Mouse (Mus musculus): ENCODE data around the gene Zdhhc12.

Gene Zdhhc12

DNA sequence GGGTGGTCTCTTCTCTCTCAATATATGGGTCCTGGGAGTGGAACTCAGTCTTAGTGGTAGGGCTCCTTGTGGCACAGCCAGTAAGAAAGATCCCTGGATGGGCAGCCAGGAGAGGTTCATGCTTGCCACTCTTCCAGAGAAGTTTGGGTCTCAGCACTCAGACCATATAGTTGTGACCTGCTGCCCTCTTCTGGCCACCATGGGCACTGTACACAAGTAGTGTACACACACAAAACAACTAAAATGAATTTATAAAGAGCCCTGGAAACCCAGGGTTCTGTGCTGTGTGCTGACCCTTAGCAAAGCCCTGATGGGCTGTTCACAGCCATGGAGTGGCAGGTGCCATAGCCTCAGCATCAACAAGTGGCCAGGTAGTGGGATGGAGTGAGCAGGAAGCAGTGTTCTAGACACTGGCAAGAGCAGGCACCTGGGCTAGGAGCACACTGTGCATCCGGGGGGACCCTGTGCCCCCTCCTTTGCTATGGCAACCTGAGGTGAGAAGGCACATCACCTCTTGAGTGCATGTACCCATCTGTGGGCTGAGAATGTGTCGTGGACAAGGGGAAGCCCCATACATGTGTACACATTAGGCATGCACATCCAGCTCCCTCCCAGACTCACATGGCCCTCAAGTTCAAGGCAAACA lies 2.6 kb upstream of the Zdhhc12 start:
- DNase-seq, result peak; percentile 91

DNA sequence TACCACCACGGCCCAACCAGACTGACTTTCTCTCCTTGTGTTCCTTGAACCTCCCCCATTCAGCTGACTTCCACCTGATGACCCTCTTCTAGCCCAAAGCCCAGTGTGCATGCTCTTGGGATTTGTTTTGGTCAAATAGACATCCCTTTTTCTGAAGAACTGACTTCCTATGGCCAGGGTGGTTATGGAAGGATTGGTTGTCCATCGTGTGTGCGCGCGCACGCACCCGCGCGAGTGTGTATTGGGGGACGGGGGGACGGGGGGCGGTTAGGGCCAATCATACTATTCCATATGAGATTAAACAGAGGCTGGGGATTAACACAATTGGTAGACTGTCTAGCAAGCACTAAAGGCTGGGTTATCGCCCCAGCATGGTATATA lies 750 bp upstream of the Zdhhc12 start:
- no peak for DNase-seq

DNA sequence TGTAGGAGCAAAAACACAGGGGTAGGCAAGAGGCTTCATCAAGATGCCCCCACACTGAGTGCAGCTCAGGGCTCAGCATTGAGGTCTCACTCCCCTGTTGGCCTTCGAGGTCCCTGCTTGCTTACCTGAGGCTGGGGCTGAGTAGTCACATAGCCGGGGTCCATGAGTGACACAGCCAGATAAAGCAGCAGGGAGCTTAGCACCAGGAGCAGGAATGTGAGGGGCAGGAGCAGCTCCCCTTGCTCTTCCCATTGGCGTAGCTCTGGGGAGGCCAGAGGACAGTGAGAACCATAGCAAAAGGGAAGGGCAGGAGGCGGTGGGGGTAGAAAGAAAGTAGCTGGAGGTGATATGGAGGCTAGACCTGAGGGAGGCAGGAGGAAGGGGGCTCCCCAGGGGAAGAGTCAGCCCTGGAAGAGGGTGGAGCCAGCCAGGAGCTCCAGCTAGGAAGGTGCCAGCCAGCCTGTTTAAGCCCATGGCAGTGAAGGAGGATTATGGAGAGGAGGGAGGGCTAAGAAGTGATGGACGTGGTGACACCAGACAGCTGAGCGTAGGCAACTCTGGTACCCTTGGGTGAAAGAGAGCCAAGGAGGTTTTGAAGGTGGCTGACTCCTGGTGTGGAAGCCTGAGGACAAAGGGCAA lies 1.0 kb downstream of the Zdhhc12 start:
- peak; percentile 93 for DNase-seq

DNA sequence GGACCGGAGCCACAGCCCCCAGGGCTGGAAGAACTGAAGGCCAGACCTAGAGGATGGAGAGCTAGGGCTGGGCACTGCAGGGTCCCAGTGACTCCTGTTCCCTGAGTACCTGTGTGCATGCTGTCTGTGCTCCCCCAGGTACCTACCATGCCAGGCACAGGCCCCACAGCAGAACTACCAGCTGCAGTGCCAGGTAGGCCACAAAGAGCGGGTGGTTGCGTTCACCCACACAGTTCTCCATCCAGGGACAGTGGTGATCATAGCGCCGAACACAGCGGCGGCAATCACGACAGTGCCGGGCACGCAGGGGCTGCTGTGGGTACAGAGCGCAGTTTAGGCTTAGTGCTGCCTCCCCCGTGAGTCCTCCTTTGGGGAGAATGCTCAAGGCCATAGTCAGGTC lies 1.9 kb downstream of the Zdhhc12 start:
- peak; percentile 92 for DNase-seq

DNA sequence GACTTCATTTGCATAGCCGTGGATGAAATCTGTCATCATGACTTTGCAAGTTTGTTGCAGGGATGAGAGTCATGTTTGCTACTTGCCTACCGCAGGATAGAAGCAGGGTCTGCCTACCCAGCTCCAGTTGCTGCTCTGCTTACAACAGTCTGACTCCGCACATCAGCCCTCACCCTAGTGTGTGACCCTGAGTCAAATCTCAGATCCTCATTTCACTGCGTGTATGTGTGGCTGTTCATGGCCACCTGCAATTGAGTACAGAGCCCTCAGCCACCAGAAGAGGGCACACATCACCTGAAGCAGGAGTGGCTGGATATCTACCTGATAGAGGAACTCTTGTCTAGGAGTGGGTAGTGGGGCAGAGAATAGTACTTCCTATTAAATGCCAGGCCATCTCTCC lies 6.1 kb downstream of the Zdhhc12 start:
- DNase-seq, result no peak

DNA sequence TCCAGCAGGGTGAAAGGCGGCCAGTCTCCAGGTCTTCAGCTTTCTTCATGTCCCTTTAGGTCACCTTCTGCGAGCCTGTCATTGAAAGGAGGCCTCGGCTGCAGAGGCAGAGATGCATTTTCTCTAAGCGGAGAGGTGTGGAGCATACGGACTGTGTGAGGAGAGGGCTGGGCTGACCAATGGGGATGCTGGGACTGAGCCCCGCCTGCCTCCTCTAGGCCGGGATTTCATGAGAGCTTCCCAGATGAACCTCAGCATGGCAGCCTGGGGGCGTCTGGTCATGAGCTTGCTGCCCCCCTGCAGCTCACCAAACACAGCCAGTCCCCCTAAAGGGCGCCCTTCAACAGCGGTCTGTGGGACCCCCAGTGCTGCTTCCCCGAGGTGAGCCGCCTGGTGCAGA lies 8.8 kb downstream of the Zdhhc12 start:
- no peak for DNase-seq

DNA sequence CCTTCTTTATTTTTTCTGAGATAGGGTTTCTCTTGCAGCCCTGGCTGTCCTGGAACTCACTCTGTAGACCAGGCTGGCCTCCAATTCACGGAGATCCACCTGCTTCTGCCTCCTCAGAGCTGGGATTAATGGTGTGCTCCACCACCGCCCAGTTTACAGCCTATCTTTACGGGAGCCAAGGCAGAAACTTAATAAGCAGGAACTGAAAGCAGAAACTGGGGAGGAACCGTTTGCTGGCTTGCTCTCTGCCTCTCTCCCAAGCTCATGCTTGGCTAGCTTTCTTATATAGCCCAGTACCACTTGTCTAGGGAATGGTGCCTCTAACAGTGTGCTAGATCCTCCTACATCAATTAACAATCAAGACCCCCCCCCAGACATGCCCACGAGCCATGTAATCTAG lies 9.3 kb downstream of the Zdhhc12 start:
- peak; percentile 90 for DNase-seq

DNA sequence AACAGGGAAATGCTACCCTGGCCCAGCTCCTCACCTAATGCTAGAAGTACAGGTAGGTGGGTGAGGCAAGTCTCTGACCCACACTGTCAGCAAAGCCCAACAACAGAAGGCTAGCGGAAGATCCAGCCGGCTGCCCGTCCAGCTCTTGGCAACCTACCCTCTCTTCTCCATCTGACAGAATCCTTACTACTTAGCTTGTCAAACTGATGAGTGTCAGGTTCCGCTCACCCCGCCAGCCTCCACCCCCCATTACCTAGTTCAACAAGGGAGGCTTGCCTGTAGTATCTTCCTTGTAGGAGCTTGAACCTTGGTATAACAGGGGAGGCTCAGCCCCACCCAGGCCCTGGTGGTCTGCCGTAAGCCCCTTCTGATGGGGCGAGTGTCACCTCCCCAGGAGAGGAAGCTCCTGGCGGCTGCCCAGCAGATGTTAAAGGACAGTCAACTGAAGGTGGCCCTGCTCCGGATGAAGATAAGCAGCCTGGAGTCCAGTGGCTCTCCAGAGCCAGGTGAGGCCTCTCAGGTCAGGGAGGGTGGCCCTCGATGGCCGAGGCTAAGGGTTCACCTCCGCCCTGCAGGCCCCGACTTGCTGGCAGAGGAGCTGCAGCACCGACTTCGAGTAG lies 13.2 kb downstream of the Zdhhc12 start:
- DNase-seq, result peak; percentile 92

DNA sequence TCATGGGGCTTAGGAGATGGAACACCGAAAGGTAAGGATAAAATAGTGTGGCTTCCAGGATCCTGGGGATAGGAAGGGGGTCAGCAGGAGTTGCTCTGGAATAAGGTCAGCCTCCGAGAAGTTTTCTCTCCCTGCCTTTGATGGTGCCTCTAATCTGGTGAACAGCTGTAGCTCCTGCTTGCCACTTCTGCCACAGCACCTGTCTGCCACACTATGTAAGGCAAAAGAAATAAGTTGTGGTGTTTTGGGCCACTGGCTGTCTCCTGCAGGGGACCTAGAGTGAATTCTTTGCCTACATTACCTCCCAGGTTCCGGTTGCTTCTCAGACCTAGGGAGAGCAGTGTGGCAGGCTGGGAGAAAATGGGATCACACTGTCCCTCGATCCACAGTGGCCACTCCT lies 14.7 kb downstream of the Zdhhc12 start:
- DNase-seq, result peak; percentile 90

DNA sequence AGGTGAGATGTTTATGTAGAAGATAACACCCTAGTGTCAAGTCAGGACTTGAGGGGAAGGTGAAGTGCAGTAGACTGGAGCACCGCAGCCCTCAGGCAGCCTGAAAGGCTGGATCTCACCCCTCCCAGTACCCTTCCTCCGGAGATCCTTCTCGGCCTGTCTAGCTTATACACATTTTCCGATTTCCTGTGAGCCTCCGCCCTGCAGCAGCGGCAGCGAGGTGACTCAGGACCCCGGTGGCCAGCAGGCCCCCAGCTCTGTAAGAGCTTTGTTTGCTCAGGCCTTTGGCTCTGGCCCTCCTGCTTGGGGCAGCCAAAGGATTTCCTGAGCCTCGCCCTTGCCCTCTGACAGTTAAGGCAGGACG lies 15.1 kb downstream of the Zdhhc12 start:
- DNase-seq, result peak; percentile 99

DNA sequence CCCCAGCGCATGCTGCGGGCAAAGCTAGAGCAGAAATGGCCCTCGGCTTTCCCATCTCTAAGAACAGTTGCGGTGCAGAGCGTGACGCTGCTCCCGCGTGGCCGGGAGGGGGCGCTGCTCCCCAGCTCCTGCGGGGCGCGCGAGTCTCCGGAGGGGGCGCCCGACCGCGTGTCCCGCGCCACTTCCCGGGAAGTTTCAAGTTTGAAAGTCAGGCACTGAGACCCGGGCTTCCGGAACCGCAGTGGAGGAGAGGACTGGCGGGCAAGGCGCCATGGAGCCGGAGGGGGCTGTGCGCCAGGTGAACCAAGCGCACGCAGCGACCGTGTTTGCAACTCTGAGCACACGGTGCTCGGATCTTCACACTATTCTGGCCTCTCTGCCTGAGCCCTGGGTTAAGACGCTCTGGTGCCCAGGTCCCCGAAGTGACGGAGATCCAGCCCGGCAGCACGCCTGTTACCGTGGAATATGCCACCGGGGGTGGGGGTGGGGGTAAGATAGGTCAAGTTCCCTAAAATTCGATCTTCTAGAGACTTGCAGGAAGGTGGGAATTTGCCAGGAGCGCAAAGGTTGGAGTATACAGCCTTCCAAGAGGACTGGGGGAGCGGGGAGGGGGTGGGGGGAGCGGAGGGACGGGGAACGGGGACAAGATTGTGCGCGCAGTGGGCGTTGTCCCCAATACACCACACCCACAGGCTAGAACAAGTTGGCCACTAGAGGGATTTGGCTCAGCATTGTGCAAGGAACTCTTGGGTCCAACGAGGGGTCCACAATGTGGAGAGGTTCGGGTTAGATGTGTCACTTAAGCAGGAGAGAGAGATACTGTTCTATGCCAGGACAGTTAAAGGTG lies 15.7 kb downstream of the Zdhhc12 start, which contains the start of gene Pkn3:
Pkn3 (plus strand) TSS at position 183 of the 847 bp plus-strand sequence.
- DNase-seq, result peak; percentile 98

DNA sequence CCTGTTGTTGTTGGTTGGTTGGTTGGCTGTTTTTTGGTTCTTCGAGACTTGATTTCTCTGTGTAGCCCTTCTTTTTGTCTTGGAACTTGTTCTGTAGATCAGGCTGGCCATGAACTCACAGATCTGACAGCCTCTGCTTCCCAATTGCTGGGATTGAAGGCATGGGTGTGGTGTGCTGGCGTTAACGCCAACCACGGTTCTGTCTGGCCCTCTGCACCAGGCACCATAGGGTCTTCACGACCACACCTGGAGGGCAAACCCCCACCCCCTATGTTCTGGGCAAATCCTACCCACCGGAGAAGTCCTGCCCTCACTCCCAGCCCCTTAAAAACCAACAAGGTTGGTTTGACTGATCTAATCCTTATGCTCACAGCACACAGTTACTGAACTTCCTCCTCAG lies 16.5 kb downstream of the Zdhhc12 start:
- DNase-seq, result peak; percentile 92

DNA sequence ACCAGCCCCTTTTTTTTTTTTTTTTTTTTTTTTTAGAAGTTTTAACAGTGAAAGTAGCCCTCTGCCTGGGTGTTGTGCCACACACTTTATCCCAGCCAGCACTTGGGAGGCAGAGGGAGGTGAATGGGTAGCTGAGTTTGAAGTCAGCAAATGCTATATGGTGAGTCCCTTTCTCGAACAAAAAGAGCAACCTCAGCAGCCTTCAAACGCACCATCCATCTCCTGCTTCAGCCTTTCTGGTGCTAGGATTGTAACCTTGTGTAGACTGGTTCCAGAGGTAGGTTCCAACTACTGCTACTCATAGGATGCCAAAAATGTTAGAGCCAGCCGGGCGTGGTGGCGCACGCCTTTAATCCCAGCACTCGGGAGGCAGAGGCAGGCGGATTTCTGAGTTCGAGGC lies 17.0 kb downstream of the Zdhhc12 start:
- no peak for DNase-seq

DNA sequence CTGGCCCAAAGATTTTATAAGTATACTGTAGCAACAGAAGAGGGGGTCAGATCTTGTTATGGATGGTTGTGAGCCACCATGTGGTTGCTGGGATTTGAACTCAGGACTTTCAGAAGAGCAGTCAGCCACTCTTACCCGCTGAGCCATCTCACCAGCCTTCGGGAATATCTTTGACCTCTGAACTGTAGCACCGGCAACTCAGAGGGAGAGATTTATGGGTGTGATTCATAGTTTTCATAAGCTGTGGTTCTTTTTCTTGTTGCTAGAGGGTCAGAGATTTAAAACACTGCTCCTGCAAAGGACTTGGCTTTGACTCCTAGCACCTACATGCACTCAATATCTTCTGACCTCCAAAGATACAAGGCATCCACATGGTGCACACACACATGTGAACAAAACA lies 17.8 kb downstream of the Zdhhc12 start:
- DNase-seq, result no peak

DNA sequence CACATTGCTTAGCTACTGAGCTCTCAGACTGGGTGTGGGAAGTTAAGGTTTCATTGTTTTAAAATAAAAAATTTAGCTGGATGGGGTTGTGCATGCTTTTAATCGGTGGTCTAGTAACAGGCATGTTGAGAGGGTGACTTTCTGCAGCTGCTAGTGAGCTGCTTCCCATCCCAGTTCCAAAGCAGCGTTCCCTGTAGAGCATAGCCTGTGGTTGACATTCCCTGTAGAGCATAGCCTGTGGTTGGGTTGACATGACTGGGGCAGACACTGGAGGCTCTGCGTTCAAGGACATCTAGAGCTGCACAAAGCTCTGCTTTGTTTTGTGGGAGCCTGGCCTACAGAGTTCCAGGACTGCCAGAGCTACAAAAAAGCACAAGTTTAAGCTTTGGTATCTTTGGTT lies 20.2 kb downstream of the Zdhhc12 start:
- DNase-seq, result no peak

DNA sequence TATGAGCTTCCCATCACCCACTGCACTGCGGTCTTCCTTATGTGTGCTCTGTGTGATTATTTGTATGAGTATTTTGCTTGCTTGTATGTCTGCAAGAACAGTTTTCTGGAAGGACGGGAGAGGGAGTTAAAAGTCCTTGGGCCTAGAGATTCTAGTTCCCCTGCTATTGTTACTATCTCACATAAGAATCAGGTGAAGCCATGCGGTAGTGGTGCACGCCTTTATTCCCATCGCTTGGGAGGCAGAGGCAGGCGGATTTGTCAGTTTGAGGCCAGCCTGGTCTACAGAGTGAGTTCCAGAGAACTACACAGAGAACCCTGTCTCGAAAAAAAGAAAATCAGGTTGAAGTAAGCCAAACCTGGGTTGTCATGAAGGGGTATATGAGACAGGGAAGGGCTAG lies 20.6 kb downstream of the Zdhhc12 start:
- no peak for DNase-seq

DNA sequence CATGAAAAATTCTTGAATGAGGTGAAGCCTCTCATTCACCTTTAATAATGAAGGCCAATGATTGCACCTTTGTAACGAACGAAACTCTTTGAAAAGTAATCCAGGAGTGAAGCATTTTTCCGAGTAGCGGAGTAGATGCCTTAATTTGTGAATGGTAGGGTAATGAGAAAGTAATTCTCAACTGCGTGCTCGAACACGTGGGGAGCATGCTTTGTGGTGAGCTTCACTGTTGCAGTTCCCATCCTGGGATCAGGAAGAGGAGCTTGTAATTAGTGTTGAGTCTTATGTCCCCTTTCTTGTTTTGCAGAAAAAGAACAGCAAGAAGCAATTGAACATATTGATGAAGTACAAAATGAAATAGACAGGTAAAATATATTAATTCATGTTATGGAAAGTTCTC lies 25.5 kb downstream of the Zdhhc12 start:
- no peak for DNase-seq

DNA sequence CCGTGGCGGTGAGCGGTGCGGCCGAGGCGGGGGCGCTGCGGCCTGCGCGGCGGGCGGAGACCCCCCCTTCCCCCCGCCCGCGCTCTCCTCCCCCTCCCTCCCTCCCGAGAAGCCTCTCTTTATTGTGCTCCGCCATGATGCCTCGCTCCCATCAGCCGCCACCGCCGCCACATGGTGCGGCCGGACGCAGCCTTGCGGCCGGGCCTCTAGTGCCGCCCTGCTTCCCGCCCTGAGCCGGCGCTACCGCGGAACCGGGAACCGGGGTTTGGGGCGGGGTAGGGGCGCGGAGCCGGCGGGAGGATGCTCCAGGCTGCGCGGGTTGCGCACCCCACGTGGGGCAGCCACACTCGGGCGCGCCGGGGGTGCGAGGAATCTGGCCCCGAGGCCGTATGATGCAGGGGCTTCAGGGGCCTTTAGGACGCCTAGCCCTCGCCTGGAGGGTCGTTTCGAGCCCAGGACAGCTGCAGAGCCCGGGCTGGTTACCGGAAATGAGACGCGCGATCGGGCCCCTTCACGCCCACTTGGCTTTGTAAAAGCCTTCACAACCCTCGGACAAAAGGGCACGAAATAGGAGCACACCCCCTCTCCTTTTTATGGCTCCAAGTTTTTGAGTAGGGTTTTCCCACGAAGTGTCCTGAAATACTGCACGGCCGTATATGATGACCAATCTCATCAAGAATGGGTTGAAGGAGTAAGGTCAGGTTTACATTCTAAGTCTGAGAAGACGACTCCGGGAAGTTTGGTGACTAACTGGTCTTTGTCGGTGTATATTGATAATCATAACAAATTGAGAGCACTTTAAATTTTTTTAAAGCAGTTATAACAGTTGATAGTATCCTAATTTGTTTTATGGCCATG lies 26.2 kb downstream of the Zdhhc12 start:
- DNase-seq, result peak; percentile 97

DNA sequence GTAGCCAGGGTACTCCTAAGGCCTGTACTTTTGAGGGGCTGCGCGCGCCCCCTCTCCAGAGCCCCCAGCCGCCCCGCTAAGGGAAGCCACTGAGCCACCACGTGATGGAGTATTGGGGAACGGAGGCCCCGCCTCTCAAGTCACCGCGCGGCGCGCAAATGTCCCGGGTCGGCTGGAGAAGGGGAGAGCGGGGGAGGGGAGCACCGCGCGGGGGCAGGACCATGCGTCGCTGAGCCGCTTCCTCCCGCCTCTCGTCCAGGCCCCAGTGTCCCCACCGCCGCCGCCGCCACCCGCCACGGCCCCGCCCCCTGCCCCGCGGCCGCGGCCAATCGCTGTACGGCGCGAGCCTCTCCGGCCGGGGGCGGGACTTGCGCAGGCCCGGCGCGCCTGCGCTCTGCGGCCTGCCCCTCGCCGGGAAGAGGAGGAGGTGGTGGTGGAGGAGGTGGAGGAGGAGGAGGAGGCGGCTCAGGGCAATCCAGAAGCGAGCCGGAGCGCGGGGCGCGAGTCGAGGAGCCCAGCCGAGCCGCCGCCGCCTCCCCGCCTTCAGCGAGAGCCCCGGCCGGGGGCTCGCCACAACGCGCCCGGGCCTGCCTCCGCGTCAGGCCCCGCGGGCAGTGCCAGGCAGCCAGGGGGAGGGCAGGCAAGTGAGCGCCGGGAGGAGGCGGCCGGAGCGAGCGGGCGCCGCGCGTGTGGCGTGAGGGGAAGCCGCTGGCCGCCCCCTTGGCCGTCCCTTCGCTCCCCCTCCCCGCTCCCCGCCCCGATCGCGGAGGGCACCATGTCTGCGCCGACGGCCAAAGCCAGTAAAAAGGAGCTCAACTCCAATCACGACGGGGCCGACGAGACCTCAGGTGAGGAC lies 27.2 kb downstream of the Zdhhc12 start:
- peak; percentile 100 for DNase-seq

DNA sequence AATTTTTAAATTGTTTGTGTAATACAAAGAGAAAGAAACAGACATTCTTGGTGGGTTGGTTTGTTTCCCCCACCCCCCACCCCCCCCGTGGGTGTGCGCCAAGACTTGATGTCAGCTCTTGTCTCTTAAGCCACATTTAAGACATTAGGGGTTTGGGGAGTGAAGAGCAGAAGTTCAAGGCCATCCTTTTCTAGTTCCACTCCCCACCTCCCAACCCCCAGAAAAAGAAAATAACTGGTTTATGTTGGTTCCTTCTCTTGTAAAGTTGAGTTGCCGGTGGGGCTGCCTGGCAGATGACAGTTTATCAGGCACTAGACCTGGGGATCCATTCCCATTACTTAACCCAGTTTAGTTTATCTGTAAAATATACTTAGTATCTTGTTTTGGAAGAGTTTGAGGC lies 29.1 kb downstream of the Zdhhc12 start:
- peak; percentile 89 for DNase-seq

DNA sequence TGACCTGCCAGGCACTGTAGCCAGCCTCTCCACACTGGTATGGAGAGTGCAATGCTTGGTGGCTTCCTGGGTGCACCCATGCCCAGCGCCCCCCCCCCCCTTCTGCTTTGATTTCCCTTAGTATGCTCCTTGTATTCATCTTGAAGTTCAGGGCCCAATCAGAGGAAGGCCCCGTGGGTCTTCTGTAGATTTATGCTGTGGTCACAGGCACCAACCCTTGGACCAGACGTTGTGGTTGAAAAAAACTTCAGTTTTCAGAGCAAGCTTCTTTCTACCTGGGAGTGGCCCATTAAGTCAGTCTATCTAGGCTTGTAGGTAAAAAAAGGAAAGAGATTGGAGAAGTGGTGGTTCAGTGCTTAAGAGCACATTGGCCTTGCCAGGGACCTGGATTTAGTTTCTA lies 29.7 kb downstream of the Zdhhc12 start:
- DNase-seq, result no peak

DNA sequence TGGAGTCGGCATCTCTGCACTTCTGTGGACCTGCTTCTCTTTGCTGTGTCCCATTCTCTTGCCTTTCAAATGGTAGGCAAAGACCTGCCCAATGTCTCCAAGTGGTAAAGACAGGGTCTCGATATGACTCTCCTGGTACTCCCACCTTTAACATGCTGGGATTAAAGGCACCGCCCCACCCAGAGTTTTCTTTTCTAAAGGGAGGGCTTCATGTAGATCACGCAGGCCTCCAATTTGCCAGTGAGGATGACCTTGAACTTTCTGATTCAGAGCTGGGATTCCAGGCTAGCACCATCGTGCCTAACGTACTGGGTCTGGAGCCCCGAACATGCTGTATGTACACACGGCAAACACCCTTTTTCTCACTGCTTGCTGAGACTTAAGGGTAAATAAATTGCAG lies 30.2 kb downstream of the Zdhhc12 start:
- peak; percentile 91 for DNase-seq

Measured in heart, adult 11 months (tissue).